ENCODE assay signal across 9 mouse cellular contexts in genomic region chr6:134037960-134038359, GRCm38 (mm10). TPM values are rescaled to one million over a fixed set of nuclear protein-coding genes. Genes with fewer than 3 reads are reported as not detected.
DNase-seq lines count a peak whose midpoint lies in the region; ATAC-seq and TF ChIP-seq lines count a peak whose summit lies in the region.
"Had no signal": no experiment of that assay in that cellular context is flagged by ENCODE, and none has a peak within 500 bp of the region (broad histone marks: within the 10 kb centered on the region; RNA-seq: fewer than 3 reads in every experiment).

No protein-coding gene starts in this region.

- ATAC-seq in lung, embryonic 14.5 days (ENCODE audit: insufficient read depth) = no peak
- no peak for ATAC-seq in forebrain, embryonic 11.5 days (replicated peaks; ENCODE audit: low FRiP score)
- no peak for ATAC-seq in limb, embryonic 12.5 days (ENCODE audit: insufficient number of reproducible peaks, insufficient read depth, low FRiP score, low TSS enrichment, low read depth)
- ATAC-seq in monocyte, adult 5-6 weeks (replicated peaks; ENCODE audit: insufficient number of reproducible peaks, low FRiP score, low TSS enrichment, poor library complexity, severe bottlenecking) = no peak

- no peaks in the 10 kb centered on the region for H3K27me3 ChIP-seq in lung, embryonic 14.5 days (ENCODE audit: insufficient read depth, low read length)
- no peaks in the 10 kb centered on the region for H3K27me3 ChIP-seq in forebrain, embryonic 11.5 days (ENCODE audit: control insufficient read depth, insufficient read depth, low read length)
- H3K27me3 ChIP-seq in limb, embryonic 12.5 days = no peaks in the 10 kb centered on the region

- no peaks in the 10 kb centered on the region for H3K9me3 ChIP-seq in lung, embryonic 14.5 days (ENCODE audit: low read depth, low read length)
- no peaks in the 10 kb centered on the region for H3K9me3 ChIP-seq in forebrain, embryonic 11.5 days (ENCODE audit: control insufficient read depth, low read length)
- H3K9me3 ChIP-seq in limb, embryonic 12.5 days = no peaks in the 10 kb centered on the region

- peak; percentile 21 for TF ChIP-seq CTCF in lung, embryonic 14.5 days (IDR thresholded peaks at IDR 0.05; ENCODE audit: low read depth)
- TF ChIP-seq CTCF in olfactory bulb, adult 2 months (IDR thresholded peaks at IDR 0.05; ENCODE audit: insufficient read depth, low read depth, low read length) = no peak

- peaks cover 34% of the 10 kb centered on the region for H3K4me1 ChIP-seq in lung, embryonic 14.5 days (ENCODE audit: insufficient read depth)
- peaks cover 19% of the 10 kb centered on the region for H3K4me1 ChIP-seq in forebrain, embryonic 11.5 days (replicated peaks; ENCODE audit: control insufficient read depth, insufficient read depth, low read length)
- H3K4me1 ChIP-seq in limb, embryonic 12.5 days (replicated peaks) = peaks cover 60% of the 10 kb centered on the region
- peaks cover 16% of the 10 kb centered on the region for H3K4me1 ChIP-seq in olfactory bulb, adult 2 months (ENCODE audit: control insufficient read depth, insufficient read depth, low read length)

- H3K27ac ChIP-seq in lung, embryonic 14.5 days (ENCODE audit: low read depth) = no peak overlapping the region
- H3K27ac ChIP-seq in forebrain, embryonic 11.5 days (ENCODE audit: low read depth, low read length) = no peak overlapping the region
- no peak overlapping the region for H3K27ac ChIP-seq in limb, embryonic 12.5 days
- H3K27ac ChIP-seq in olfactory bulb, adult 2 months (ENCODE audit: insufficient read depth, low read depth, low read length) = no peak overlapping the region

- 20% methylated on average over 10 of the region's 10 CpGs for WGBS in lung, embryonic 14.5 days
- 35% methylated on average over 10 of the region's 10 CpGs for WGBS in forebrain, embryonic 11.5 days
- 17% methylated on average over 10 of the region's 10 CpGs for WGBS in limb, embryonic 12.5 days
- WGBS in olfactory bulb, adult 2 months = 55% methylated on average over 10 of the region's 10 CpGs

- peak overlapping the region; percentile 58 for H3K4me3 ChIP-seq in lung, embryonic 14.5 days (ENCODE audit: low read depth, low read length)
- H3K4me3 ChIP-seq in forebrain, embryonic 11.5 days (ENCODE audit: low read depth, low read length) = peak overlapping the region; percentile 70
- peak overlapping the region; percentile 70 for H3K4me3 ChIP-seq in limb, embryonic 12.5 days (replicated peaks)
- peak overlapping the region; percentile 14; the same call in 1 of the 2 replicates for H3K4me3 ChIP-seq in olfactory bulb, adult 2 months (ENCODE audit: insufficient read depth, low read depth, low read length)

- H3K9ac ChIP-seq in lung, embryonic 14.5 days = peak overlapping the region; percentile 27; the same call in 1 of the 2 replicates
- 0 out of 2 replicates have a peak overlapping the region, but pooled peaks have one; percentile 0 for H3K9ac ChIP-seq in forebrain, embryonic 11.5 days (ENCODE audit: low read length)
- no peak overlapping the region for H3K9ac ChIP-seq in limb, embryonic 12.5 days (replicated peaks)

- H3K4me2 ChIP-seq in lung, embryonic 14.5 days = peak overlapping the region; percentile 79
- H3K4me2 ChIP-seq in forebrain, embryonic 11.5 days (ENCODE audit: low read depth, low read length, severe bottlenecking) = peak overlapping the region; percentile 70
- peak overlapping the region; percentile 67 for H3K4me2 ChIP-seq in limb, embryonic 12.5 days

- no peaks in the 10 kb centered on the region for H3K36me3 ChIP-seq in lung, embryonic 14.5 days (ENCODE audit: insufficient read depth)
- H3K36me3 ChIP-seq in forebrain, embryonic 11.5 days (ENCODE audit: control insufficient read depth, insufficient read depth, low read length) = no peaks in the 10 kb centered on the region
- no peaks in the 10 kb centered on the region for H3K36me3 ChIP-seq in limb, embryonic 12.5 days

- TF ChIP-seq POLR2A in olfactory bulb, adult 2 months (IDR thresholded peaks at IDR 0.05; ENCODE audit: insufficient read depth, low read depth, low read length) = no peak

- peak; percentile 45 for DNase-seq in lung, embryonic 14.5 days
- no peak for DNase-seq in lung, postnatal 14 days
- no peak for DNase-seq in forebrain, embryonic 11.5 days (ENCODE audit: low spot score)
- DNase-seq in thymus, postnatal 0 days (ENCODE audit: low spot score) = no peak
- DNase-seq in right cerebral cortex, postnatal 10 days (ENCODE audit: low spot score in 2 of 2) = no peak
- DNase-seq: cerebellum, postnatal 10 days had no signal

RNA-seq across cellular contexts. Expression of gene Etv6, which starts 2.5 kb away (rescaled TPM):
- polyA plus RNA-seq in lung, embryonic 14.5 days (2014; fragmentation: Nextera tagmentation; extraction: Ambion mirVana) = 20.4 and 21.4 TPM in 2 replicates
- polyA plus RNA-seq in forebrain, embryonic 11.5 days (2014; fragmentation: Nextera tagmentation; extraction: Ambion mirVana) = 18.8 and 20.9 TPM in 2 replicates
- polyA plus RNA-seq in limb, embryonic 12.5 days (2016; fragmentation: Nextera tagmentation; extraction: Ambion mirVana) = 16.3 and 17.8 TPM in 2 replicates
- not detected in 2 replicates for polyA plus RNA-seq in olfactory bulb, adult 2 months (2012; ENCODE audit: insufficient read depth, insufficient read length, low replicate concordance, missing spikeins)
- polyA plus RNA-seq in thymus, postnatal 0 days (2015; fragmentation: Nextera tagmentation; extraction: Ambion mirVana) = 11.8 and 12.1 TPM in 2 replicates
- total RNA-seq in monocyte, adult 5-6 weeks (2017) = 45.6 to 52.8 TPM (median 49.3 TPM) in 3 replicates

Comparison
In these comparisons a context has a peak if more than half of its experiments do, and no peak if none do; other contexts are left out.
1. H3K4me3 ChIP-seq: peak in every context shown above with its lines; median percentile 70 in forebrain, embryonic 11.5 days; 70 in limb, embryonic 12.5 days; 58 in lung, embryonic 14.5 days; 14 in olfactory bulb, adult 2 months.
2. RNA of gene Etv6, which starts 2.5 kb away (polyA plus RNA-seq): 20.4 to 21.4 TPM in lung, embryonic 14.5 days, 18.8 to 20.9 TPM in forebrain, embryonic 11.5 days, 16.3 to 17.8 TPM in limb, embryonic 12.5 days and 11.8 to 12.1 TPM in thymus, postnatal 0 days; not detected in olfactory bulb, adult 2 months; every median in the first group is over 10 times any median in the second.
3. Peak in every context shown above with its lines, with median percentiles within 50 percentile points of each other: H3K4me2 ChIP-seq.